Mouse (Mus musculus) embryonic facial prominence, embryonic 11.5 days (tissue): ENCODE results near the gene Myt1. TPM values are rescaled to one million over a fixed set of nuclear protein-coding genes. Genes with fewer than 3 reads are reported as not detected.

ENCODE experiments used
- ATAC-seq: fragments of 200-750 bp; cut with Nextera tagmentation; replicated peaks from 2 replicates; pipeline ENCODE4 v1.8.0; 2017; ENCODE audit warnings: low read depth; ENCODE audit not compliant: insufficient number of reproducible peaks, low FRiP score, low TSS enrichment
- DNase-seq: peaks from one replicate; pipeline ENCODE4 v3.0.0-alpha.2; 2015; ENCODE audit warnings: low spot score
- H3K27ac ChIP-seq: fragments of 300-500 bp; sonication (generic); replicated peaks from 2 replicates; pipeline ENCODE4 v1.5.1; 2014; ENCODE audit warnings: mild to moderate bottlenecking, low read depth, low read length, control low read depth
- H3K27me3 ChIP-seq: fragments of 300-500 bp; sonication (generic); 2 replicates; pipeline ENCODE4 v1.6.1; 2014; ENCODE audit warnings: mild to moderate bottlenecking, low read length, moderate library complexity, mixed read lengths; ENCODE audit not compliant: control insufficient read depth, insufficient read depth
- H3K36me3 ChIP-seq: fragments of 300-500 bp; sonication (generic); replicated peaks from 2 replicates; pipeline ENCODE4 v1.6.1; 2014; ENCODE audit warnings: low read depth, mild to moderate bottlenecking, low read length, moderate library complexity, mixed read lengths; ENCODE audit not compliant: control insufficient read depth, insufficient read depth
- H3K4me1 ChIP-seq: fragments of 300-500 bp; sonication (generic); 2 replicates; pipeline ENCODE4 v1.6.1; 2014; ENCODE audit warnings: low read length, mixed read lengths; ENCODE audit not compliant: control insufficient read depth, insufficient read depth
- H3K4me2 ChIP-seq: fragments of 300-500 bp; sonication (generic); 2 replicates; pipeline ENCODE4 v1.6.1; 2014; ENCODE audit warnings: low read depth, mild to moderate bottlenecking, control low read depth, low read length, moderate library complexity
- H3K4me3 ChIP-seq: fragments of 300-500 bp; sonication (generic); 2 replicates; pipeline ENCODE4 v1.5.1; 2014; ENCODE audit warnings: low read depth, low read length, control low read depth
- H3K9ac ChIP-seq: fragments of 300-500 bp; sonication (generic); replicated peaks from 2 replicates; pipeline ENCODE4 v1.6.1; 2014; ENCODE audit warnings: mild to moderate bottlenecking, control low read depth, low read length
- H3K9me3 ChIP-seq: fragments of 300-500 bp; sonication (generic); replicated peaks from 2 replicates; pipeline ENCODE4 v1.6.1; 2016; ENCODE audit warnings: mild to moderate bottlenecking, low read length, inconsistent platforms, mixed read lengths; ENCODE audit not compliant: control insufficient read depth
- WGBS: fragments of 180-500 bp; shearing (Covaris S2); extraction: QIAGEN DNeasy Blood & Tissue Kit; methylation state at CpG from one replicate; pipeline ENCODE4 v1.1.7; 2014; 5-methylcytosine and 5-hydroxymethylcytosine counted together
- polyA plus RNA-seq: library from polyadenylated mRNA; unstranded; fragments of >200 nt; fragmentation: Nextera tagmentation; extraction: Ambion mirVana; gene quantifications from 2 replicates; pipeline ENCODE4 v1.2.1, GENCODE M21; 2014

Myt1 gene
- polyA plus RNA-seq, 1 experiment from 2014 or later: 5.8 TPM

DNA sequence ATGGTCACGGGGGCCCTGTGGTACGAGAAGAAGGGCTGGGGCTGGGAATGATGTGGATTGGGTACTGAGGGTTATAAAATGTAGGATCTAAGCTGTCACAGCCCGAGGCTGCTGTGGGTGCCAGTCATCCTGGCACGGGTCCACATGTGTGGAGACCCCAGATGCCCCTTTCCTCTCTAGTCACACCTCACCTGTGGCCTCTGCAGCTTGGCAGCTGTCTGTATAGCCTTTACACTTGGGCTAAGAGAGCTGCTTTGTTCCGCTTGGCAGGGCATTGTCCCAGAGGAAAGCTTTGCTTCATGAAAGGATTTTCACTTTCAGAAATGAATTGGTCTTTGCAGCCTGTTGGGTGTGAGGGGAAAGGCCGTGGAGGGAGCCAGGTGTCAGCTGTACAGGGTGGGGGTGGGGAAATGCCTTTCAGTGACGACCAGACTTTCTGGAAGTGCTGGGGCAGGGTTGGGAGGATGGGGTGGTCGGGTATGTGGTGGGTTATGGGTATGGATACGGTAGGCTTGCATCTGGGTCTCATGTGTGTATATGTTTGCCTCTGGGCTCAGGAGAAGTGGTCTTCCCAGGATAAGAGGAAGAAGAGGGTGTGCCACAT is 35.4 kb upstream of the Myt1 start:
- Histone ChIP-seq H3K4me1 (no peaks in the 10 kb centered on the region), H3K9me3 (no peaks in the 10 kb centered on the region), H3K4me2 (no peak overlapping the region), H3K9ac (no peak overlapping the region), H3K36me3 (no peaks in the 10 kb centered on the region), H3K27ac (no peak overlapping the region), H3K4me3 (no peak overlapping the region), H3K27me3 (no peaks in the 10 kb centered on the region)
- ATAC-seq (no peak), DNase-seq (no peak)
- WGBS: 57% methylated on average over 9 of the region's 9 CpGs

DNA sequence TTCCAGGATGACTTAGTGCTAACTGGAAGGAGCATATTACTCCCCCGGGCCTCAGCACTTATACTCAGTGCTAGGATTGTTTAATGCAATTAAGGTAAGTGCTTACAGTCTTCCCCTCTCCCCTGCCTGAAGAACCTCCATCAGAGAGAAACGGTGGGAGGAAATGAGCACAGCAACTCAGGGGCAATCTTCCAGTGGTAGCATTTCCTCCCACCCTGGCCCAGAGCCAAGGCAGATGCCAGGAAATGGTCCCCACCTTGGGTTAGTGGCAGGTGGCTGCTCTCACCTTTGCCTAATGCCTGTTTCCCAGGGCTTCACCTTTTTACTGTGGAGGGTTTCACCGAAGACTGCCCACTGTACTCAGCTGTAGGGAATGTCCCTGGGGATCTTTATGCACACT is 33.1 kb upstream of the Myt1 start:
- no peaks in the 10 kb centered on the region for H3K4me1 ChIP-seq
- no peaks in the 10 kb centered on the region for H3K27me3 ChIP-seq
- DNase-seq: no peak
- H3K4me3 ChIP-seq: no peak overlapping the region
- no peak overlapping the region for H3K9ac ChIP-seq
- H3K9me3 ChIP-seq: no peaks in the 10 kb centered on the region
- no peak overlapping the region for H3K27ac ChIP-seq
- 54% methylated on average over 3 of the region's 3 CpGs for WGBS
- no peak overlapping the region for H3K4me2 ChIP-seq
- no peak for ATAC-seq
- H3K36me3 ChIP-seq: no peaks in the 10 kb centered on the region

DNA sequence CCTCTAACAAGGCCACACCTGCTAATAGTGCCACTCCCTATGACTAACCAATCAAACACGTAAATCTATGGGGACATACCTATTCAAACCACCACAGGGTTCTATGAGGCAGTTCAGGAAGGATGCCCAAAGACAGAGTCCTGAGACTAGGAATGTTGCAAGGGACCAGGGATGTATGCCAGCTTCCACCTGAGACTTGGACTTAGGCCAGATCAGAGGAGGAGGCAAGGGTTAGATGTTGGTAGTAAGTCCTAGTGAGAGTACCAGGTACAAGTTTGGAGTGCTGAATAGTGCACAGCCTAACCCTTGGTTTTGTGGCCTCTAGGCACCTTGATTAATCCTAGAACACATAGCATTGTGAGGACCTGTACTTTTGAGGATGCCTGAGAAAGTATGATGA is 10.5 kb upstream of the Myt1 start:
- no peak for ATAC-seq
- 73% methylated on average over 1 of the region's 1 CpGs for WGBS

DNA sequence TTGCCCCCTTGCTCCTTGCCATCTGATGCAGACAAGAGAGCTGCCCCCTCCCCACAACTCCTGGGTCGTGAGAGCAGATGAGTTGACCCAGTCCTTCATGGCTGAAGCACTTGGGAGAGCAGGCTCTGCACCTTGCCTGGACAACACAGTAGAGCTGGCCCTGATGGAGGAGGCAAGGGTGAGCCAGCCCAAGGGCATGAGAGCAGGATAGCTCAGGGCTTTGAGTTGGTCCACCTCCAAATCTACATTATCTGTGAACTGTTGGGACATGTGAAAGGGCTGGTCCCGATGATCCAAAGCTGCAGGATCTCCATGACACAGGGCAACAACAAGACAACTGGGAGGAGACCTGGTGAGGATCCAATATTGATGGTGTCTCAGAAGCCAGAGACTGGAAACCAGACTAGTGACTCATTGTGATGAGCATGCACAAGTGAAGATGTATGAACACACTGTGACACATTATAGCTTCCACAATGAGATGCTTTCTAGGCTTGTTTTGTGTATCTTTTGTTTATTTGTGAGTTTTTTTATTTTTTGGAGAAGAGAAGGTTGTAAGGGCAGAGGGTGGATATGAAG is 4.9 kb upstream of the Myt1 start:
- Histone ChIP-seq H3K4me3 (no peak overlapping the region), H3K27me3 (no peaks in the 10 kb centered on the region), H3K4me2 (no peak overlapping the region), H3K9me3 (no peaks in the 10 kb centered on the region), H3K36me3 (no peaks in the 10 kb centered on the region), H3K4me1 (no peaks in the 10 kb centered on the region), H3K9ac (no peak overlapping the region), H3K27ac (no peak overlapping the region)
- DNase-seq: no peak
- WGBS: 69% methylated on average over 2 of the region's 2 CpGs
- ATAC-seq: no peak

More for the DNA sequence above, 10.5 kb upstream of the Myt1 start:
- no peak overlapping the region for H3K4me3 ChIP-seq
- H3K27me3 ChIP-seq: no peaks in the 10 kb centered on the region
- H3K27ac ChIP-seq: no peak overlapping the region
- H3K4me1 ChIP-seq: no peaks in the 10 kb centered on the region
- H3K9ac ChIP-seq: no peak overlapping the region
- H3K36me3 ChIP-seq: no peaks in the 10 kb centered on the region
- no peak overlapping the region for H3K4me2 ChIP-seq
- H3K9me3 ChIP-seq: no peaks in the 10 kb centered on the region
- DNase-seq: no peak

DNA sequence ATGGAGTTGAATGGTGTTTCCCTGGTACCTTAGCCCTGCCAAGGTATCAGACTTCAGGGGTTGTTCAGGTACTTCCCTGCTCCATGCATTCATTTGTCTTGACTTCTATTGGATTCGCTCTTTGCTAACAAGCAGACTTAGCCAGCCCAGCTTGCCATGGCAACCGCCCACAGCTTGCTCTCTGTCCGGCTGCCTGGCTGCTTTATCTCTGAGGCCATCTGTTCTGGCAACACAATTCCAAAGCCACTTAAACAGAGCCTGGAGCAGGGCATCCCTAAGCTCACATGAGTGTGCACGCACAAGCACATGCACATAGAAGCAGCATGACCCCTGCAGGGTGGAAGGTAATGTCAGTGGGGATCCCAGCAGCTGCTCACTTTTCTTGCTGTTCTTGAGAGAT is 4.1 kb upstream of the Myt1 start:
- Histone ChIP-seq H3K27ac (no peak overlapping the region), H3K27me3 (no peaks in the 10 kb centered on the region), H3K4me1 (no peaks in the 10 kb centered on the region), H3K9me3 (no peaks in the 10 kb centered on the region), H3K36me3 (no peaks in the 10 kb centered on the region), H3K4me3 (no peak overlapping the region), H3K4me2 (no peak overlapping the region), H3K9ac (no peak overlapping the region)
- ATAC-seq (0 out of 2 replicates have a peak, but pooled peaks have one; percentile 14), DNase-seq (no peak)
- 35% methylated on average over 4 of the region's 4 CpGs for WGBS

DNA sequence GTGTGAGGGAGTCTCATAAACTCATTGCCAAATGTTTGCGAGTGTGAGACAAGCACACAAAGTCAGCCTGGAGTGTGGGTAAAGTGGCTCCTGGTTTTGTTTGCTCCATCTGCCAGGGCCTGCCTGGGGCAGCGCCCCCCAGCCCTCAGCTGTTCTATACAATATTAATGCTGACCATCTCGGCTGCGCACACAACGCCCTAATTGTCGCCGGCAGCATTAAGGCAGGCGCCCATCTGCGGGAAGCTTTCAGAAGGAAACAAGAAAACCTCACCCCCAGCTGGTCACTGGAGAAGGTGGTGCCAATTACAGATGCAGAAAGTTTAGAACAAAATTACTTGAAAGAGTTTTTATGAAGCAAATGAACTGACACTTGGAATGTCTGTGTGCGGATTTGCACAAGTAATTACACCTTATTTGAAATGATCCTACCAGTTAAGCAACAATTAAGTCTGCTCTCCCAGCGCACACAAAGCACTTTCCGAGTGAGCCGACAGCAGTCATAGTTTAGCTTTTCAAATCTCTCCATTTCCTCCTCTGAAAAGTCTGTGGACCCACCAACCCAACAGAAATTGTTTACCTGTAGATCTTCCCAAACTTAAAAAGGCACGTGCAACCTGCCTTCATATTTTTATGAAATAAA is 875 bp downstream of the Myt1 start:
- no peak for ATAC-seq
- DNase-seq: peak; percentile 42
- Histone ChIP-seq H3K27me3 (no peaks in the 10 kb centered on the region), H3K4me2 (no peak overlapping the region), H3K4me3 (no peak overlapping the region), H3K9ac (0 out of 2 replicates have a peak overlapping the region, but pooled peaks have one; percentile 5), H3K9me3 (no peaks in the 10 kb centered on the region), H3K36me3 (no peaks in the 10 kb centered on the region), H3K4me1 (no peaks in the 10 kb centered on the region), H3K27ac (no peak overlapping the region)
- 18% methylated on average over 14 of the region's 14 CpGs for WGBS

DNA sequence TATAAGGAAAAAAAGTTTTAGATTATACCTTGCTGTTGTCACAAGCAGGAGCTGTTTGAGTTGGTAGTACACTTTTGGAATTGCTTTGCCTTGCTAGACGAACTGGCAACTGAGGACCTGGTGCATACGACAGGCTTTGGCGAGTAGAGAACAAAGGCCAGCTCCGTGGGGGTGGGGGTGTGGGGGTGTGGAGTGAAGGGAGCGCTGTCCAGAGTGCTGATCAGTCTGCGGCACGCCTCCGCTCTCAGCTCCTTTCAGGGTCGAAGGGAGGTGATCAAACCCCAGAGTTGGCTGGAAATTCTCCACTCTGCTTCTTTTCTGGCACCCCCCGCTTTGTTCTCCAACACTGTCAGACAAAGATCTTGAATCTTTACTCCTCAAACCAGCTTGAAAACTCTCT is 1.5 kb downstream of the Myt1 start:
- H3K27me3 ChIP-seq: no peaks in the 10 kb centered on the region
- no peak overlapping the region for H3K4me2 ChIP-seq
- no peaks in the 10 kb centered on the region for H3K36me3 ChIP-seq
- no peak overlapping the region for H3K4me3 ChIP-seq
- no peaks in the 10 kb centered on the region for H3K4me1 ChIP-seq
- 1% methylated on average over 10 of the region's 10 CpGs for WGBS
- ATAC-seq: no peak
- no peaks in the 10 kb centered on the region for H3K9me3 ChIP-seq
- peak; percentile 83 for DNase-seq
- H3K27ac ChIP-seq: no peak overlapping the region
- H3K9ac ChIP-seq: peak overlapping the region; percentile 18; the same call in 1 of the 2 replicates

DNA sequence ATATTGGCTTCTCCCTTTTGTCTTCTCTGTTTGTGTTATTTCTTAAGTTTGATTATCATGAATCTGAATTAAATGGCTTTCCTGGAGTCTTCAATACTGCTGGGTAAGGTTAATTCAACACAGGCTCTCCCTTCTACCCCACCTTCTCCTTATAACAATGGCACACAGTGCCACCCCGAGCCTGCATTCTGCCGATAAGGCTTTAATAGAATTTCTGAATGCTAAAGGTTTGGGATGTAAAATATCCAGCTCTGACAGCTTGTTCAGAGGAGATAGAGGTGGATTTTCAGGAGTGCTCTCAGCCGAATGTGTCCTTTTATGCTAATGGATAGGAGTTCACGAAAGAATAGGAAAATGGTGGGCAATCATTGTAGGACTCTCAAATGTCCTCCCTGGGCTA is 2.1 kb downstream of the Myt1 start:
- Histone ChIP-seq H3K4me1 (no peaks in the 10 kb centered on the region), H3K4me3 (no peak overlapping the region), H3K36me3 (no peaks in the 10 kb centered on the region), H3K27me3 (no peaks in the 10 kb centered on the region), H3K27ac (no peak overlapping the region), H3K9me3 (no peaks in the 10 kb centered on the region), H3K4me2 (no peak overlapping the region), H3K9ac (no peak overlapping the region)
- WGBS: 76% methylated on average over 4 of the region's 4 CpGs
- DNase-seq (no peak), ATAC-seq (no peak)
